Mouse (Mus musculus) cortical plate, adult 2 months (tissue): ENCODE measurements around the gene Erc2.

Experiments
- CTCF ChIP-seq: fragments of 200-500 bp; IDR thresholded peaks from 2 replicates; pipeline ENCODE4 v1.5.1; 2011; ENCODE audit warnings: mild to moderate bottlenecking, control low read depth, low read length; ENCODE audit not compliant: insufficient read depth; ENCODE audit errors: extremely low read depth
- POLR2A ChIP-seq: fragments of 200-500 bp; IDR thresholded peaks from 2 replicates; pipeline ENCODE4 v1.6.1; 2011; ENCODE audit warnings: mild to moderate bottlenecking, low read length, control low read depth; ENCODE audit not compliant: insufficient read depth; ENCODE audit errors: extremely low read depth

- TF ChIP-seq CTCF (no peak), POLR2A (no peak)
These were observed 388.5 kb downstream of the Erc2 start for GRCm38 (mm10) chr14:28010536-28011280.
